Mouse (Mus musculus) stomach, postnatal 0 days (tissue): Measurements from ENCODE around the gene St5.

Experiments
- CTCF ChIP-seq: IDR thresholded peaks from 2 replicates; pipeline ENCODE4 v1.5.1; 2016; ENCODE audit warnings: antibody characterized with exemption, low read depth, mild to moderate bottlenecking, moderate library complexity
- EP300 ChIP-seq: optimal IDR thresholded peaks from 2 replicates; pipeline ENCODE3; 2016; ENCODE audit warnings: antibody characterized with exemption

- TF ChIP-seq CTCF = no peak
- TF ChIP-seq EP300 = no peak
Measured at GRCm38 (mm10) chr7:109641963-109642362, 61.4 kb downstream of the St5 start.
